Mouse (Mus musculus) stomach, postnatal 0 days (tissue): ENCODE results near the gene Neil1. TPM values are rescaled to one million over a fixed set of nuclear protein-coding genes. Genes with fewer than 3 reads are reported as not detected.

ENCODE experiments used
- ATAC-seq: fragments of 200-750 bp; cut with Nextera tagmentation; 2 replicates; pipeline ENCODE4 v1.8.0; 2017; ENCODE audit not compliant: low FRiP score, low TSS enrichment
- DNase-seq: peaks from one replicate; pipeline ENCODE4 v3.0.0-alpha.2; 2016; ENCODE audit warnings: low spot score
- H3K27ac ChIP-seq: fragments of 300-500 bp; sonication (generic); replicated peaks from 2 replicates; pipeline ENCODE4 v1.5.1; 2014; ENCODE audit warnings: mild to moderate bottlenecking, control low read depth
- H3K27me3 ChIP-seq: fragments of 300-500 bp; sonication (generic); 2 replicates; pipeline ENCODE4 v1.6.1; 2014; ENCODE audit warnings: low read length; ENCODE audit not compliant: control insufficient read depth, insufficient read depth
- H3K36me3 ChIP-seq: fragments of 300-500 bp; sonication (generic); 2 replicates; pipeline ENCODE4 v1.6.1; 2014; ENCODE audit warnings: low read length, mixed read lengths; ENCODE audit not compliant: control insufficient read depth, insufficient read depth
- H3K4me1 ChIP-seq: fragments of 300-500 bp; sonication (generic); replicated peaks from 2 replicates; pipeline ENCODE4 v1.6.1; 2014; ENCODE audit warnings: antibody characterized with exemption; ENCODE audit not compliant: control insufficient read depth, insufficient read depth
- H3K4me2 ChIP-seq: fragments of 300-500 bp; sonication (generic); replicated peaks from 2 replicates; pipeline ENCODE4 v1.6.1; 2014; ENCODE audit warnings: low read depth, mild to moderate bottlenecking, control low read depth, moderate library complexity
- H3K4me3 ChIP-seq: fragments of 300-500 bp; sonication (generic); 2 replicates; pipeline ENCODE4 v1.5.1; 2014; ENCODE audit warnings: low read depth, low read length, control low read depth
- H3K9ac ChIP-seq: fragments of 300-500 bp; sonication (generic); 2 replicates; pipeline ENCODE4 v1.6.1; 2014; ENCODE audit warnings: mild to moderate bottlenecking, low read length, control low read depth, mixed read lengths
- H3K9me3 ChIP-seq: fragments of 300-500 bp; sonication (generic); 2 replicates; pipeline ENCODE4 v1.6.1; 2016; ENCODE audit warnings: low read length; ENCODE audit not compliant: control insufficient read depth
- CTCF ChIP-seq: IDR thresholded peaks from 2 replicates; pipeline ENCODE4 v1.5.1; 2016; ENCODE audit warnings: antibody characterized with exemption, low read depth, mild to moderate bottlenecking, moderate library complexity
- EP300 ChIP-seq: optimal IDR thresholded peaks from 2 replicates; pipeline ENCODE3; 2016; ENCODE audit warnings: antibody characterized with exemption
- WGBS: fragments of 180-500 bp; shearing (Covaris S2); extraction: QIAGEN DNeasy Blood & Tissue Kit; methylation state at CpG from one replicate; pipeline ENCODE4 v1.1.7; 2014; 5-methylcytosine and 5-hydroxymethylcytosine counted together
- polyA plus RNA-seq: library from polyadenylated mRNA; unstranded; fragments of >200 nt; fragmentation: Nextera tagmentation; extraction: Ambion mirVana; gene quantifications from 2 replicates; pipeline ENCODE4 v1.2.1, GENCODE M21; 2015

The Neil1 gene
- polyA plus RNA-seq, 1 experiment from 2014 or later = 4.7 TPM

DNA sequence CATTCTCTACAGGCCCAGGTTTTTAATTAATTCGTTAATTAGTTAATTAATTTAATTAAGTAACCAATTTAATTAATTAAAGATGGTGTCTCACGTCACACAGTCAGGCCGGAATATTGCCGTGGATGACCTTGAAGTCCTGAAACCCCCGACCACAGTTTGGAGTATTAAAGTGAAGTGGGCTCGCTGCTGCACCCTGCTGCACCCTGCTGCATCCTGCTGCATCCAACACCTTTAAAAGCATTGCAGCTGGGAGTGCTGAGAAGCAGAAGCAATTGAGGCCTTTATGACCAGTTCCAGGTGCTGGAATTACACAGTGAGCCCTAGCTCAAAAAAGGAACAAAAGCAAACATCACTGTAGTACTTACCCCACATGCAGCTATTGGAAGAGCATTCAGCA lies 4.2 kb upstream of the Neil1 start:
- TF ChIP-seq CTCF (peak; percentile 24; the same call in 1 of the 2 replicates), EP300 (no peak)
- H3K27me3 ChIP-seq = no peaks in the 10 kb centered on the region
- 0 out of 2 replicates have a peak, but pooled peaks cover 4% of the 10 kb centered on the region for H3K36me3 ChIP-seq
- no peak overlapping the region for H3K4me3 ChIP-seq
- DNase-seq (no peak), ATAC-seq (no peak)
- H3K9ac ChIP-seq = no peak overlapping the region
- WGBS = 55% methylated on average over 6 of the region's 6 CpGs
- H3K9me3 ChIP-seq = no peaks in the 10 kb centered on the region
- no peak overlapping the region for H3K4me2 ChIP-seq
- H3K27ac ChIP-seq = no peak overlapping the region
- 0 out of 2 replicates have a peak, but pooled peaks cover 2% of the 10 kb centered on the region for H3K4me1 ChIP-seq

DNA sequence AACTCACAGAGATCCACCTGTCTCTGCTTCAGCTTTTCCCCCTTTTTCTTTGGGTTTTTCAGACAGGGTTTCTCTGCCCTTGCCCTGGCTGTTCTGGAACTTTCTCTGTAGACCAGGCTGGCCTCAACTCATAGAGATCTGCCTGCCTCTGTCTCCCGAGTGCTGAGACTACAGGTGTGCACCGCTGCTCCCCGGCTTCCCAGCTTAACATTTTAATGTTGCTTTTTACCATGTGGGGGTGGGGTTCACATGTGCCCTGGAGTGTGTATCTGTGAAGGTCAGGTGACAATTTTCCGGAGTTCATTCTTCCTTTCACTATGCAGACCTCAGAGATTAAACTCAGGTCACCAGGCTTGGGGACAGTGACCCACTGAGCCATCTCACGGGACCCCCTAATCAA lies 2.1 kb upstream of the Neil1 start:
- WGBS = 73% methylated on average over 5 of the region's 5 CpGs
- Histone ChIP-seq H3K36me3 (0 out of 2 replicates have a peak, but pooled peaks cover 2% of the 10 kb centered on the region), H3K4me3 (no peak overlapping the region), H3K9me3 (no peaks in the 10 kb centered on the region), H3K4me1 (peaks cover 3% of the 10 kb centered on the region; the same call in 1 of the 2 replicates), H3K27ac (no peak overlapping the region), H3K9ac (no peak overlapping the region), H3K27me3 (no peaks in the 10 kb centered on the region), H3K4me2 (no peak overlapping the region)
- DNase-seq = no peak
- no peak for TF ChIP-seq EP300
- TF ChIP-seq CTCF = no peak
- ATAC-seq = no peak

DNA sequence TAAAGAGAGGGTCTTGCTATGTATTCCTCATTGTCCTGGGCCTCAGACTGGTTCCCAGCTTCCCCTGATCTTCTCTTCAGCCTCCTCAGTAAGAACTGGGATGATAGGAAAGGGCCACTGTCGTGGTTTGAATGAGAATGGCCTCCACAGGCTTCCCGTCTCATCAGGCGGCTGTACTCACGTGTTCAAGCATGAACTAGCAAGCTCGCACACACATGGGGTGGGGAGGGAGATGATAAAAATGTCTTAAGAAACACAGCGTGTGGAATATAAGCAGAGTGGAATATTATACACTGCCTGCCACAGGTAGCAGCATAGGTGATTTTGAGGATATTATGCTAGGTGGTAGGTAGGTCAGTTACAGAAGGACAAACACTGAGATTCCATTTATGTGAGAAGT lies 916 bp upstream of the Neil1 start:
- WGBS = 49% methylated on average over 6 of the region's 6 CpGs
- H3K4me3 ChIP-seq = peak overlapping the region; percentile 52; the same call in 1 of the 2 replicates
- peak overlapping the region; percentile 84 for H3K4me2 ChIP-seq
- no peaks in the 10 kb centered on the region for H3K36me3 ChIP-seq
- H3K27me3 ChIP-seq = no peaks in the 10 kb centered on the region
- TF ChIP-seq EP300 (no peak), CTCF (no peak)
- H3K9me3 ChIP-seq = no peaks in the 10 kb centered on the region
- no peak for DNase-seq
- H3K9ac ChIP-seq = no peak overlapping the region; the same call in 1 of the 2 replicates
- ATAC-seq = no peak
- H3K4me1 ChIP-seq = peaks cover 3% of the 10 kb centered on the region; the same call in 1 of the 2 replicates
- H3K27ac ChIP-seq = peak overlapping the region; percentile 93

DNA sequence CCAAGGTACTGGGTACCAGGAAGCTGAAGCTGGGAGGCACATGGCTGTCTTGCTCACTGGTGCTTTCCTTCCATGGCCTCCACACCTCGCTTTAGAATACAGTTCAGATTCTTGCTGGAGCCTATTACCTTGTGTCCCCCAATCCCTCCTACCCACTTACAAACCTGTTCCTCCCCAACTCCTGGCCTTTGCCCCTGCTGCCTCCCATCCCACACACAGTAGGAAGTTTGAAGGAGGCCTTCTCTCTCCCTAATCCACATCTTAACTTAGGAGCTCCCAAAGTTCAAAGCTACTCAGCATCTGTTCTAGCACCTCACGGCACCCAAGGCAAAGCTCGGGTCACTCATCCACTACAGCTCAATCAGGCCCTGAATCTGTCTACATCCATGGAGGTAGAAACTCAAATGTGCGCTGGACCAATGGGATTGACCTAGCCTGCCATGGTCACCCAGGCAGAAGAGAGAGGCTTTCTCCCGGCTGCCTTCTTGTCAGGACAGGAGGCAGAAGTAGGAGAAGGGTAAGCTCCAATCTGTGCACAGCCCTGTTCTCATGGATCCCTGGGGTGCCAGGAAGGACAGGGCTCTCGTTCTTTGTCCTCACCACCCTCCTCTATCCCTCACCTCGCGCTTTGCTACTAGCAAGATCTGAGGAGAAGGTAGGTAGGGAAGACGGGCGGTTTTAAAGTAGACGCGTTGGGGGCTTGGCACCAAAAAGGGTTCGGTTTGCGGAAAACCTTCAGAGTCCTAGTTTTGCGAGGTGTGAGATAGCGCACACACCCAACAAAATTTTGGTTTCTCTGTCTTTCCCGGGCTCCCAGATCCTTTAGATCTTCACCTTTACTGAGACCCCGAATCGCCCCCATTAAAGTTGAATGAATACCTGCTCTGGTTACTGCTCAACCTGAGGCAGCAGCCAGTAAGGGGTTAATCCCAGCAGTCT lies 631 bp downstream of the Neil1 start:
- Histone ChIP-seq H3K27me3 (no peaks in the 10 kb centered on the region), H3K4me1 (peaks cover 3% of the 10 kb centered on the region; the same call in 1 of the 2 replicates), H3K4me2 (peak overlapping the region; percentile 84), H3K9ac (peak overlapping the region; percentile 77), H3K36me3 (no peaks in the 10 kb centered on the region), H3K4me3 (peak overlapping the region; percentile 52), H3K9me3 (no peaks in the 10 kb centered on the region), H3K27ac (peak overlapping the region; percentile 93)
- TF ChIP-seq CTCF = no peak
- peak; percentile 19 for ATAC-seq
- no peak for DNase-seq
- WGBS = 6% methylated on average over 19 of the region's 19 CpGs

GRCm38 (mm10) chr9:57146451-57147066 lies 1.5 kb downstream of the Neil1 start:
- no peaks in the 10 kb centered on the region for H3K27me3 ChIP-seq
- no peak overlapping the region for H3K9ac ChIP-seq
- ATAC-seq (no peak), DNase-seq (no peak)
- H3K4me2 ChIP-seq = no peak overlapping the region
- 77% methylated on average over 17 of the region's 17 CpGs for WGBS
- no peak for TF ChIP-seq EP300
- TF ChIP-seq CTCF = no peak
- H3K27ac ChIP-seq = no peak overlapping the region
- no peak overlapping the region for H3K4me3 ChIP-seq
- peaks cover 3% of the 10 kb centered on the region; the same call in 1 of the 2 replicates for H3K4me1 ChIP-seq
- no peaks in the 10 kb centered on the region for H3K9me3 ChIP-seq
- no peaks in the 10 kb centered on the region; the same call in 1 of the 2 replicates for H3K36me3 ChIP-seq
